Mouse (Mus musculus) CH12F3 (cell line): ENCODE results near the gene Cebpzos.

Source experiments
- in situ Hi-C: fragments of 300-500 bp; cut with MboI; formaldehyde crosslinking; loops from 2 replicates; pipeline ENCODE4 v1.14.3; 2020; ENCODE audit warnings: low sequenced_read_pairs

Gene Cebpzos

GRCm38 (mm10) chr17:78916369-78916813 is at the start of gene Cebpzos:
Gene Cebpzos (plus strand): TSS chr17:78916500.
- in situ Hi-C loops, result no loop called here

GRCm38 (mm10) chr17:78873886-78874285 is 42.4 kb upstream of the Cebpzos start:
- in situ Hi-C loops, result no loop called here

- in situ Hi-C loops, result no loop called here
Observed at GRCm38 (mm10) chr17:78881878-78882304, 34.4 kb upstream of the Cebpzos start.

- in situ Hi-C loops, result no loop called here
Observed at GRCm38 (mm10) chr17:78882401-78883112, 33.7 kb upstream of the Cebpzos start, which contains the start of gene Eif2ak2. Gene Eif2ak2 (minus strand): TSS chr17:78882573.

GRCm38 (mm10) chr17:78883291-78883690 is 33.0 kb upstream of the Cebpzos start:
- in situ Hi-C loops, result no loop called here

GRCm38 (mm10) chr17:78885286-78886065 is 30.8 kb upstream of the Cebpzos start:
- in situ Hi-C loops, result no loop called here

- in situ Hi-C loops, result no loop called here
Observed at GRCm38 (mm10) chr17:78888554-78888953, 27.7 kb upstream of the Cebpzos start.

- in situ Hi-C loops, result no loop called here
Observed at GRCm38 (mm10) chr17:78889184-78889583, 27.1 kb upstream of the Cebpzos start.

GRCm38 (mm10) chr17:78891020-78891419 is 25.3 kb upstream of the Cebpzos start:
- in situ Hi-C loops, result no loop called here

GRCm38 (mm10) chr17:78894991-78895390 is 21.3 kb upstream of the Cebpzos start:
- in situ Hi-C loops, result no loop called here

- in situ Hi-C loops, result no loop called here
Observed at GRCm38 (mm10) chr17:78895394-78895793, 20.9 kb upstream of the Cebpzos start.

- in situ Hi-C loops, result no loop called here
Observed at GRCm38 (mm10) chr17:78903158-78903557, 13.1 kb upstream of the Cebpzos start.

- in situ Hi-C loops, result no loop called here
Observed at GRCm38 (mm10) chr17:78906892-78907291, 9.4 kb upstream of the Cebpzos start, which contains the start of gene Sult6b1. Gene Sult6b1 (minus strand): TSS chr17:78906992.

GRCm38 (mm10) chr17:78909374-78909773 is 6.9 kb upstream of the Cebpzos start:
- in situ Hi-C loops, result no loop called here

GRCm38 (mm10) chr17:78912861-78913281 is 3.4 kb upstream of the Cebpzos start:
- in situ Hi-C loops, result no loop called here

- in situ Hi-C loops, result no loop called here
Observed at GRCm38 (mm10) chr17:78913921-78914320, 2.4 kb upstream of the Cebpzos start.

GRCm38 (mm10) chr17:78915772-78916171 is 528 bp upstream of the Cebpzos start:
- in situ Hi-C loops, result no loop called here

- in situ Hi-C loops, result no loop called here
Observed at GRCm38 (mm10) chr17:78916899-78917298, 599 bp downstream of the Cebpzos start.

GRCm38 (mm10) chr17:78917696-78918095 is 1.4 kb downstream of the Cebpzos start:
- in situ Hi-C loops, result no loop called here

- in situ Hi-C loops, result no loop called here
Observed at GRCm38 (mm10) chr17:78935857-78936256, 19.6 kb downstream of the Cebpzos start.

- in situ Hi-C loops, result no loop called here
Observed at GRCm38 (mm10) chr17:78936466-78937228, 20.3 kb downstream of the Cebpzos start, which contains the start of the genes Cebpz and Ndufaf7. Gene Cebpz (minus strand): TSS chr17:78937066. Gene Ndufaf7 (plus strand): TSS chr17:78937136.
